Mouse (Mus musculus) adrenal gland, adult 8-10 months (tissue): ENCODE data around the gene Eloa. TPM values are rescaled to one million over a fixed set of nuclear protein-coding genes. Genes with fewer than 3 reads are reported as not detected.

ENCODE experiments used
- DNase-seq: peaks from one replicate; pipeline ENCODE4 v3.0.0; 2022
- total RNA-seq, 4 experiments: library from RNA; stranded (reverse); gene quantifications; 2 replicates each; pipeline ENCODE4 v1.2.4; 2022

The Eloa gene
- total RNA-seq, 4 experiments from 2014 or later: 38.6 to 44.8 (median 43.9) TPM

DNA sequence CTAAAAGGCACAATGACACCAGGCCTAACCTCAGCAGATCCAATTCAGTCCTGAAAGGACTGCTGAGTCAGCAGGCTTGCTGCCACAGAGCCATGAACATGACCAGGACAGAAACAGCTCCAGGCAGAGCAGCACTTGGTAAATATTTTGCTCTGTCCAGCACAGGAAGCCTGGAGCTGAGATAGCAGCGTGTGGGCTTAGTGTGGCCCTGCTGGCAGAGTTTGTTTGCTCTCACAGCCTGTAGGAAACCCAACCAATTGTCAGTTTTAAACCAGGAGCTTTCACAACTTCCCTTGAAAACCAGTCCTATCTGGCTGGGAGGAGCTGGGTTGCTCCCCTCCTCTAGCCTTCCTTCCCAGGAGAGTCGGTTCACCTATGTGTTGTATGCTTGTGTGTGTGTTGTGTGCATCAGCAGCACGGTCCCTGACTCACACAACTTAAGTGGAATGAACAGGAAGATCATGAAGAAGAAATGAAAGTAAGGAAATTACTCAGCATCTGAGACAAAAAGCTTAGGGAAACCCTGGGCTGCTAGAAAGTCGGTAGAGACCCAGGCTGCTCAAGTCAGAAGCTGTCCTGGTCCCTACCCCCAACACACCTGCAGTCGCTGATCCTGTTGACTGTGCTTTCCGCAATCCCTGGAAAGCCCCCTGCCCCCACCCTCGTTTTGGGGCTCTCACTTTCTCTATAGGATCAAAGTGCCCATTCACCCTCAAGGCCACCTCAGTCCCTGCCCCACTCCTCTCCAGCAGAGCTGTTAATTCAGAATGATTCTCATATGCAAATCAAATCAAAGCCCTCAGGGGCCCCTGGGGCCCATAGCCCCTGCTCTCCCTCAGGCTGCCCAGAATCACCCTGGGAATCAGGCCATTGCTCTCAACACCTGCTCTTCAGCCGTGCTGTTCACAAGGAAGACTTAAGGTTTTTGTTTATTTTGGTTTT, 9.7 kb upstream of the Eloa start:
- no peak for DNase-seq

DNA sequence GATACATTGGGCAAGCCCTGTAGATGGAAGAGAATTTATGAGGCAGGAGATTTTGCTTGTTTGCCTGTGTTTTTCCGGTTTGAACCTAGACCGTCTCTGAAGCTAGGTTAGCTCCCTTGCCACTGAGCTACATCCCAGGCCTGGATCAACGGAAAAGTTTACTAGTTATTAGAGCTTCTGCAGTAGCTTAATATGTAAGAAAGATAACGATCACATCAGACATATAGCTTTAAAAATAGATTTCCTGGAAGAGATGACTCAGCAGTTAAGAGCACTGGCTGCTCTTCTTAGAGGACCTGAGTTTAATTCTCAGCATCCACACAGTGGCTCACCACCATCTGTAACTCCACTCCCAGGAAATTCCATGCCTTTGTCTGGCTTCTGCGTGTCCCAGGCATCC, 7.1 kb upstream of the Eloa start:
- no peak for DNase-seq

DNA sequence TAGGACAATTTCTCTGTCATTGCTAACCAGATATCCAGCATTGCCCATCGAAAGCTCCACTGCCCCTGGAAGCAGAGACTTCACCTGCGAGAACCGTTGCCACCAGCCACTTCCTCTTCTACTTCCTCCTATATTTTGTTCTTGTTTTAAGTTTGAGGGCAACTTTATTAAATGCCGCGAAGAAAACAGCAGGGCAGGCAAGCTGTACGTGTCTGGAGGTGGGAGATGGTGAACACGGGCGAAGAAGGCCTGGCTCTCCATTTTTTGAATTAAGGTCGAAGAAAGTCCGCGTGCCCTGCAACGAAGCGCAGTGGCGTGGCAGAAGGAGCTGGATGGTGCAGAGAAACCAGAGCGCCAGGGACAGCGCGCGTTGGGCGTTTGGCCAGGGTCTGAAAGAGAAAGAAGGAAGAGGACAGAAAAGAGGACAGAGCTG, 6.6 kb upstream of the Eloa start:
- no peak for DNase-seq

DNA sequence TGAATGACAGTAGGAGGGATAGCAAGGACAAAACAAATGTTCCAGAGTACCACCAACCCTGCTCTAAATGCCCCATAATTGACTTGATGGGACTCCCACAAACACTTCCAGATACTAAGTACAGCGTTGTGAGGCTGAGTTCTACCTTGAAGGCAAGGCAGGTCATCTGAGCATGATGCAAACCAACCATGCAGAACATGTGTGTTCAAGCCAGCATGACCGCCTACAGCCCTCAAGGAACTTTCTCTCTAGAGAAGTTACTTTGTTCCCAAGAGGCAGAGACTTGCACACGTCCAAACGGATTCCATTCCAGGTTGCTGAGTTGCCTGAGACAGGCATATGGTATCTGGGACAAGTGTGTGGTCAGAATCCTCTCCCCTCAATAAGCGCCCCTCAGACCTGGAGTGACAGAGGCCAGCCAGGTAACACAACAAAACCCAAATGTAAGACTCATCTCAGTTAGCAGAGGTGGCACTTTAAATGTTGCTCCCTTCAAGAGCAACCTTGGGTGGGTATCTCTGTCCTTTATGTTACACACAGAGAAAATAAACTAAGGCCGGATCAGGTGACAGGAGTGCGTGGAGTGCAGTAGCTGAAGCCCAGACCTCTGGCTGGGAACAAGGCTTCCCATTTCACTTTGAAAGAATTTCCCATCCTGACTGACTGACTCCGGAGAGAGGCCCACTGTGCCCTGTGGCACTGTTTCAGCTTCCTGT, 6.0 kb upstream of the Eloa start:
- DNase-seq: no peak

DNA sequence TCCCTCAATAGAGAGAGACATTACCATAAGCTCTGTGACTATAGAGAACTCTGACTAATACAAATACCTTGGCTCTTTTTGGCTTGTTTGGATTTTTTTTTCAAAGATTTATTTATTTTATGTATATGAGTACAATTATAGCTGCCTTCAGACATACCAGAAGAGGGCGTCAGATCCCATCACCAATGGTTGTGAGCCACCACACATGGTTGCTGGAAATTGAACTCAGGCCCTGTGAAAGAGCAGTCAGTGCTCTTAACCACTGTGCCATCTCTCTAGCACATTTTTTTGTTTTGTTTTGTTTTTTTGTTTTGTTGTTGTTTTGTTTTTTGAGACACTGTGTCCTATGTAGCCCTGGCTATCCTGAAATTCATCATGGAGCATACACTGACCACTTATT, 3.8 kb upstream of the Eloa start:
- no peak for DNase-seq

DNA sequence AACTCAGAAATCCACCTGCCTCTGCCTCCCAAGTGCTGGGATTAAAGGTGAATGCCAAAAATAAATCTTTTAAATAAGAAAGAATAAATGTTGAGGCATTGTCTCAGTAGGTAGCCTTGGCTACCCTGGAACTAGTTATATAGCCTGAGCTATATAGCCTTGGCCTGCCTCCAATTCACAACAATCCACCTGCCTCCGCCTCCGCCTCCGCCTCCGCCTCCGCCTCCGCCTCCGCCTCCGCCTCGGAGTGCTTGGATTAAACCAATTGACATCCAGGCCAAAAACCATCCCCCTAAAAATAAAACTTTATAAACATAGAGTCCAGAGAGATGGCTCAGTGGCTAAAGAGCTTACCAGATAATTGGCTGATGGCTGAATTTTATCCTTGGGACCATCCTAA, 1.4 kb upstream of the Eloa start:
- no peak for DNase-seq

DNA sequence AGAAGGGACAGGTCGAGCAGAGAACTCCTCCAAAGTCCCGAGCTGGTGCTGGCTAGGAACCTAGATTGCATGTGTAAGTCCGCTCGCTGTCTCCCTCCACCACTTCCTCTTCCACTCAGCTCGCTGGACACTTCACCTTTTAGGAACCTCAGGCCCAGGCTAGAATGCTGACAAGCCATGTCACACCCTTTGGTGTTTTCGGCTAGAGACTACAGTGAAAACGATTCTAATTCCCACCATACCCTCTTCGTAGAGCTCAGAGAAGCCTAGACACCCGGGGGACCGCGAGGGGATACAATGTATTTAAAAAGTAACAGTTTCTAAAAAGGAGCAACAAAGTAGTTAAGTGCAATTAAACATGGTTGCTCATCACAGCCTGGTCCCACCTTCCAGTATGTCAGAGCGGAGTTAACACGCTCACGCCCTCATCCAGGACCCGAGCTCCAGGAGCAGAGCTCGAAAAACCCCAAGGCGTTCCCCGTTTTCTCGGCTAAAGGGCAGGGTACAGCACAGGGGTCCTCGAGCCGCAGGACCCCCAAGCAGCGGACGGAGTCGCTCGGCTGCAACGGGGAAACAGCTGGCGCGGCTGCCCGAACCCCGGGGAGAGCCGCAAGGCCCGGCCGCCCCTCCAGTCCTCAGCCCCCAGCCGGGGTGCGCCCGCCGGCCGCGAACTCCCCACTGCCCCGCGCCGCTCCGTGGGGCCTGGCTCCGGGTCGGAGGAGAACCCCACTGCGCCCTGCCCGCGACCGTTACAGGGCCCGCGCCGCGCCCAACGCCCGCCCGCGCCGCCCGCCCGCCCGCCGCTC, 617 bp downstream of the Eloa start:
- DNase-seq: peak; percentile 18

DNA sequence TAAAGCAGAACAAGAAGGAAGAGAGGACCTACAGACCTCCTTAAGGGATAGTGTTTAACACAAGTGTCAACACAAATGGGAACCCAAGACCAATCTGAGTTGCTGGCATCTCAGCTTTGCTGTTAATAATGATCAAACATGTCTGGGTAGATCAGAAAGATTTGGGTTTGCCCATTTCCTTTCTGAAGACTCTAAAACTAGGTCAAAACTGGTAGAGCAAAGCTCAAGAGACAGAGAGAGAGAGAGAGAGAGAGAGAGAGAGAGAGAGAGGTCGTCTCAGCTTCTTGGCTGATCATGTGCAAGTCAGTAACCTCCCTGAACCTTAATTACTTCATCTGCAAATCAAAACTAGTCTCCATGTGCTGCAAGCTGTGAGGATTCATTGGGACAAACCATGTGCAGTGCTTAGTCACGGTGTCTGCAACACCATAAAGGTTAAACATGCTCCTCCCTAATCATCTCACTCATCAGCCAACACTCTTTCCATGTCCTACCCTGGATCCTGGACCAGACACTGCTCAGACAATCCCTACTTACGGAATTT, 5.4 kb downstream of the Eloa start:
- no peak for DNase-seq

DNA sequence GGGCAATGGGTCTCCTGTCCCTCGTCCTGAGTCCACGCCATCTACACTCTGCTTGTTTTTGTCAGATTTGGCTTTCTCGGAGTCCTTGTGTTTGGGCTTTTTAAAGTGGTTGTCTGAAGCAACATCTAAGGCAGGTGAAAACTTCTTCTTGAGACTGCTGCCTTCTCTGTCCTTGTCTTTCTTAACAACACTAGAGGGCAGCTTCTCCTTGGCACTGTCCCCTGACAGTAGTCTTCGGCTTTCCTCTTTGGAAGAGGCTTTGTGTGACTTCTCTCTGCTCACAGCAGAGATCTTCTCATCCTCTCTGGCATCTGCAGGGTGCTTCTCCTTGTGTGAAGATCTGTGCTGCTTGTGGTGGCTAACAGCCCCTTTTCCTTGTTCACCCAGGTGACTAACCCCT, 11.0 kb downstream of the Eloa start:
- DNase-seq: no peak

DNA sequence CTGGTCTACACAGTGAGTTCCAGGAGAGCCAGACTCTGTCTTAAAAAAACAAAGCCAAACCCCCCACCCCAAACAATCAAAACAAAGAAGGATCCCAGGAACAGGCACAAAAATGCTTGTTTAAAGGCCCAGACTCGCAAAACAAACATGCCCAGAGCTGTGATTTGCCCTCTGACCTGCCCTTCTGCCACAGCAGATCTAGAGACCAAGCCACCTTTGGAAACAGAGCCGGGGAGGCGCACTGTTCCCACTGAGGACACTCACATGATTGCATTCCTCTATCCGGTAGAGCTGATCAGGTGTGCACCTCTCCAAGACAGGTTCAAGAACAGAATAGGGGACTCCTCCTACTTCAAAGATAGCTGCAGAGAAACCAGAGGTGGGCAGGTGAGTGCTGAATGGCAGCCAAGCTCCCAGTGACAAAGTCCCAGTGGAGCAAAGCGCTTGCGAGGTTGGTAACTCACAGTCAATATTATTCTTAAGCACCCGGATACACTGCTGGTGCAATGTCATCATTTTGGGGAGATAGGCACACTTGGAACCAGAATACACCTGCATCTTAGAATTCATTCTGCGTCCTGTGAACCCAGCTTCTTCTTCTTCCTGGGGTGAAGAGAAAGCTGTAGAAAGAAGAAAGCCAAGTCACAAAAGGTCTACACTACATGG, 12.6 kb downstream of the Eloa start:
- DNase-seq: no peak

DNA sequence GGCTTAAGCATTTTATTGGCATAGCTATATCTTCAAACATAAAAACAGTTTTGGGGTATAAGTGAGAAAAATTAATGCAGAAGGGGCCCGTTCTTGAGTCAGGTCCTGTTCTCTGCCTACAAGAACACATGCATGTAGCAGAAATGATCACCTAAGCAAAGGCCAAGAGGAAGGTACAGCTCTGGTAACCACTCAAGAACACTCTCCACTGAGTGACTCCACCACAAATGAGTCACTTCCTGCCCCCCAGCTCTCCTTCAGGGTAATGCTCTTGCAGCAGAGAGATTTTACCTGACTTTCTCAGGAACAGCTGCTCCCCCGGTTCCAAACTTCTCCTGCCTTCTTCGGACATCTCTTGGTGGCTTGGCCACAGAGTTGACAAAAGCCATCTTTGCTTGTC, 14.7 kb downstream of the Eloa start:
- no peak for DNase-seq

DNA sequence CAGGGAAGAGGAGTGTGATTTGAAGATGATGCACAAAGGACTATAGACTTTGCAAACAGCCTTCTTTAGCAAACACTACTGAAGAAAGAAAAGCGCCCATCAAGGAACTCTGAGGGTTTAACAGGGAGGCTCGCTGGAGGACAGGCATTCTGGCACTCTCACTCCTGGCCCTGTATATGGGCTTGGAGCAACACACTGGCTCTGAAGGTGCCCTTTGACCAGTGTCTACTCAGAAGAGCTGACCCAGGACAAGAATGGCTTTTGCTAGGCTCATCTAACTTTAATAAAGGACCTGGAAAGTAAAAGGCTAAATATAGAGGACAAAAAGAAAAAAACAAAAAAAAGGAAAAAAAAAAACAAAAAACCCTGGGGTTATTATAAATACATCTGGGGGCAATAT, 16.6 kb downstream of the Eloa start:
- no peak for DNase-seq

DNA sequence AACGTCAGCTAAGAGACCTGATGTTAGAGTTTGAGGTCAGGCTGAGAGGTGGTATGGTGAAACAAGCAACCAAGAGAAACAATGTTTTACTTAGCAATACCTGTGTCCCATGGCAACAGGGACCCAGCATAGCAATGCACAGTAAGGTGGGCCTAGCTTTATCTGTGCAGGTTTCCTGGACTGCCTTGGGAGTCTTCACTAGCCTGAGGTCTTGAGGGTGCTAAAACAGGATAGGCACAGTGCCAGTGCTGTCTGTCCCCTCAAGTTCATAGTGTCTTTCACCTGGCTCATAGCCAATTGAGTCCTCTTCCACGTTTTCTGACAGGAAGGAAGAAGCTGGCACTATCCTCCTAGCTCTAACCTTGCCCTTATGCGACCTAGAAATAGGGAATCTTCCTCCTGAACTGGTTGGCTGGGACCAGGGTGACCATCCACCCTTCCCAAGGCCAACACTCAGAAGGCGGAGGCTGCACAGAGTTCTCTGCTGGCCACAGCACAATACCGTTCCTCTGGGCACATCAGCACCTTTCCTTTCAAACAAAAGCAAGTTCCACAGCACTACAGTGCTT, 17.4 kb downstream of the Eloa start:
- DNase-seq: no peak

DNA sequence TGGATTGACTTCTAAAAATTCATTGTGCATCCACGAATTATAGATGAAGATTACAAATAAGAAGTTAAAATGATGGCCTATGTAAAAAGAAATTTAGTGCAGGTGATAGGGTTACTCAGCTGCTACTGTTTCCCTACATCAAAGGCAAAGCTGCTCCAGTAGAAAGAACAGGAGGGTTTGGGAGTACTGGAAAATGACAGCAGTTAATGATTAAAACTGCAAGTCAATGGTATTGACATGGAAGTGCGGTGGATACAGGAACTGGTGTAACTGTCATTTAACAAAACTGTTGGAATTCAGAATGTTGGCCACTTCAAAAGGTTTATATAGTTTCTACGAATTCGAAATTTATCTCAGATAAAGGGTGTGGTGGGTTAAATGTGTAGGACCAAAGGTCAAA, 26.4 kb downstream of the Eloa start:
- DNase-seq: no peak

DNA sequence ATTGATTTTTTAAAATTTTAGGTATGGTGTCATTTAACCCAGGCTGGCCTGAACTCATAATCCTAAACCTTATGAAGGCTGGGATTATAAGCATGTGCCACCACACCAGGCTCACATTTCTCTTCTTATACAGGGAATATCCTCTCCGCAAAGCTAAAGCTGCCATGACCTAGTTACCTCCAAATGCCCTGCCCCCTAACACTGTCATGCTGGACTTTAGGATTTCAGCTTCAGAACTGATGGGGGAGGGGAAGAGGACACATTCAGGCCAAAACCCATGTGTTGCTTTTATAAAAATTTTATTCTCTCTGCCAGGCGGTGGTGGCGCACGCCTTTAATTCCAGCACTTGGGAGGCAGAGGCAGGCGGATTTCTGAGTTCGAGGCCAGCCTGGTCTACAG, 27.6 kb downstream of the Eloa start:
- DNase-seq: no peak

DNA sequence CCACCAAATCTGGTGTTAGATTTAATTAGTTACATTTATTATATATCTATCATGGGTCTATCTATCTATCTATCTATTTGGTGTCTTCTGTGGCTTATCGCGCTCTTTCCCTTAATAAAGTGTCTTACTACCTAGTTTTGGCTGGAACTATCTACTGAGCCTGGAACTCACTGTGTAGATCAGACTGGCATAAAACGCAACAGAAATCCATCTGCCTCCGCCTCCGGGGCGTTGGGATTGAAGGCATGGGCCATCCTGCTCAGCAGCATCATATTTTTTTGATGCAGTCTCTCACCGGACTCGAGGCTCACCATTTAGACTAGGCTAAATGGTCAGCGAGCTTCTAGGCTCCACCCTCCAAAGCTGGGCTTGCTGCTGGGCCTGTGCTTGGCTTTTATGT, 33.8 kb downstream of the Eloa start:
- DNase-seq: no peak

DNA sequence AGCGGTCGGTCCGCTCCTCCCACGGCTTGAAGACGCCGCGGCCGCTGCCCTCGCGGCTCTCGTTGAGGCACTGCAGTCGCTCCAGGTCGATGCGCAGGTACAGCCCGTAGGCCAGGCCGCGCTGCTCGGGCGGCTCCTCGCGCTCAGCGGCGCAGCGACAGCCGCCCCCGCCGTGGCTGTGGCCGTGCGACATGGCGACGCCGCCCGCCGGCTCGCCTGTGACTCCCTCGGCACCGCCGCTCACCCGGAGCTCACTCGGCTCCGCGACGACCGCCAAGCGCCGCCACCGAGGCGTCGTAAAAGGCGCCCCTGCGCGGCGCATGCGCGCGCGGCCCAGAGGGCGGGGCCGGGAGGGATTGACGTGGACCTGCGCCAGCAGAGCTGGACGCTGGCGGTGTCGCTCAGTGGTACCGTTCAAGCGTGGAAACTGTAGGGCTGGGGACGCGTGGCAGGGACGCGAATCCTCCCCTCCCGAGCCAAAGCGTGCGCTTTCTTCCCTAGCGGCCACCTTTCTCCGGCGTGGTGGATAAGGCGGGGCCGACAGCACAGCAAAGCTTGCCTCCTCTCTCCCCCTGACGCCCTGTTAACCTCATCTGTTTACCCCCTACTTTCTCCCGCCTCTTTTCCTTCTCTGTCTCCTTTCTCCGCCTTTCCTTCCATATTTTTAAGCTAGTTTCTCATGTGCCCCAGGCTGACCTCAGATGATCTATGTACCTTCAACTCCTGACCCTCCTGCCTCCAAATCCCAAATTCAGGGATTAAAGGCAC, 34.4 kb downstream of the Eloa start, which contains the start of gene Pithd1:
Gene Pithd1 (minus strand): TSS at position 322 of the 768 bp plus-strand sequence.
- DNase-seq: peak; percentile 88

DNA sequence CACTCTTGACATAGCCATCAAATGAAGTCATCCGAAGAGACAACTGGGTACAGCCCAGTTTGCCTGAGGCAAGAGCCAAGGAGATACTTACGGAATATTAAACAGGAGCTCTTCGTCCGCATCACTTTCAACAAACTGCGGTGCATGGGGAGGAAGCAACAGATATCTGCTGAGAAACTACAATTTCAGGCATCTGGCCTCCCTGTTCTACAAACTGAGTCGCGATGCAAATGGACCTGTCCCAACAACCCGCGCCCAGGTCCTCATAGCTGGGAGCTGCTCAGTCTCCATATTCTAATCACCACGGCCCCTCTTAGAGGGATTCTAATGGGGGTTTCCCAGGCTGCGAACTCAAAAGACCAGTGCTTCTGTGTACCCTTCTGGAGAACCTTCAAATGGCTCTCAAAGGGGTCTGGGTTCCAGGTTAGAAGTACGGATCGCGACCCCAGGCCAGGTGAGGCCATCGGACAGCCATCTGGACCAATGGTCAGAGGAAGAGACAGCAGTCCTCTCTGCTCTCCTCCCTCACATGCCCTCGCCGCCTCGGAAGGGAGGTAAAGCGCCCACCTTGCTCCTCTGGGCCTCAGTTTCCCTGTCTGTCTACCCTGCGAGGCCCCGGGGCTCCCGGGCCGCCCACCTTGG, 35.1 kb downstream of the Eloa start:
- DNase-seq: no peak

DNA sequence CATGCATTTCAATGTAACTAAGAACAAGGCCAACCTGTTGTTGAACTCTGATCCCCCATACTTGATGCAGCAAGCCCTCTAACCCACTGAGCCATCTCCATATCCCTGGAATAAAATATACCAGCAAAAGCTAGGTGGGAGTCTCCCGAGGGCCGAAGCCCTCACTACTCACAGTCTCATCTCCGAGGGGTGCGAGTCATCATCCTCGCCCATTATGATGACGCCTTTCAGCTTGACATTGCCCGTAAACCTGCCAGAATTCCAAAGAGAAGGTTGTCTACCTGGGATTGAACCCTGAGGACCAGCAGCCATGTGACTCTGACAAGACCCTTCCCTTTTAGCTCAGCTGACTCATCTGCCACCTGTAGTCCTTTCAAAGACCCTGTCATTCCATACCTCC, 35.8 kb downstream of the Eloa start:
- DNase-seq: no peak

DNA sequence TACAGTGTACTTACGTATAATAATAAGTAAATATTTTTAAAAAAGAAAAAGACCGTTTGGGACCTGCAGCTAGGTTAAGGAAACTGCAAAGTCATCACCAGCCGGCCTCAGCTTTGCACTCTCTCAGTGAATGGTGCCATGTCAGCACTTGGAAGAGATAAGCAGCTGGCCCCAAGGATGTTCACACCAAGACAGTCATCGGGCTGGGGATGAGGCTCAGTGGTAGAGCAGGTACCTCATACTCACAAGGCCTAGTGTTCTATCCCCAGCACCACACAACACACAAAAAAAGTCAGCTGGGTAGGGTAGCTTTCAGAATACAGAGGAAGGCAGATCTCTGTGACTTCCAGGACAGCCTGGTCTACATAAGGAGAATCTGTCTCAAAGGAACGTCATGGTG, 36.4 kb downstream of the Eloa start:
- no peak for DNase-seq
